Mouse (Mus musculus) stomach, embryonic 16.5 days (tissue): ENCODE data around the gene Pde1b. TPM values are rescaled to one million over a fixed set of nuclear protein-coding genes. Genes with fewer than 3 reads are reported as not detected.

ENCODE experiments used
- ATAC-seq: fragments of 200-750 bp; cut with Nextera tagmentation; 2 replicates; pipeline ENCODE4 v1.8.0; 2017; ENCODE audit warnings: moderate number of reproducible peaks, moderate TSS enrichment; ENCODE audit not compliant: insufficient read depth, low FRiP score
- H3K27ac ChIP-seq: fragments of 300-500 bp; sonication (generic); 2 replicates; pipeline ENCODE4 v1.5.1; 2014; ENCODE audit warnings: low read length
- H3K27me3 ChIP-seq: fragments of 300-500 bp; sonication (generic); 2 replicates; pipeline ENCODE4 v1.6.1; 2014; ENCODE audit warnings: low read length, control low read depth, mixed read lengths; ENCODE audit not compliant: control insufficient read depth, insufficient read depth
- H3K36me3 ChIP-seq: fragments of 300-500 bp; sonication (generic); 2 replicates; pipeline ENCODE4 v1.6.1; 2014; ENCODE audit warnings: low read length; ENCODE audit not compliant: control insufficient read depth, insufficient read depth
- H3K4me1 ChIP-seq: fragments of 300-500 bp; sonication (generic); 2 replicates; pipeline ENCODE4 v1.6.1; 2014; ENCODE audit warnings: low read length, control low read depth, mixed read lengths; ENCODE audit not compliant: control insufficient read depth, insufficient read depth
- H3K4me2 ChIP-seq: fragments of 300-500 bp; sonication (generic); 2 replicates; pipeline ENCODE4 v1.6.1; 2014; ENCODE audit warnings: low read depth, low read length, mixed read lengths
- H3K4me3 ChIP-seq: fragments of 300-500 bp; sonication (generic); replicated peaks from 2 replicates; pipeline ENCODE4 v1.5.1; 2014; ENCODE audit warnings: mild to moderate bottlenecking, low read length
- H3K9ac ChIP-seq: fragments of 300-500 bp; sonication (generic); 2 replicates; pipeline ENCODE4 v1.6.1; 2014; ENCODE audit warnings: low read length
- H3K9me3 ChIP-seq: fragments of 300-500 bp; sonication (generic); replicated peaks from 2 replicates; pipeline ENCODE4 v1.6.1; 2016; ENCODE audit warnings: low read length, control low read depth; ENCODE audit not compliant: control insufficient read depth
- WGBS: fragments of 180-500 bp; shearing (Covaris S2); extraction: QIAGEN DNeasy Blood & Tissue Kit; methylation state at CpG from one replicate; pipeline ENCODE4 v1.1.7; 2014; 5-methylcytosine and 5-hydroxymethylcytosine counted together
- polyA plus RNA-seq: library from polyadenylated mRNA; unstranded; fragments of >200 nt; fragmentation: Nextera tagmentation; extraction: Ambion mirVana; gene quantifications from 2 replicates; pipeline ENCODE4 v1.2.1, GENCODE M21; 2015

Gene Pde1b
- polyA plus RNA-seq, 1 experiment from 2014 or later, result 10.8 TPM

DNA sequence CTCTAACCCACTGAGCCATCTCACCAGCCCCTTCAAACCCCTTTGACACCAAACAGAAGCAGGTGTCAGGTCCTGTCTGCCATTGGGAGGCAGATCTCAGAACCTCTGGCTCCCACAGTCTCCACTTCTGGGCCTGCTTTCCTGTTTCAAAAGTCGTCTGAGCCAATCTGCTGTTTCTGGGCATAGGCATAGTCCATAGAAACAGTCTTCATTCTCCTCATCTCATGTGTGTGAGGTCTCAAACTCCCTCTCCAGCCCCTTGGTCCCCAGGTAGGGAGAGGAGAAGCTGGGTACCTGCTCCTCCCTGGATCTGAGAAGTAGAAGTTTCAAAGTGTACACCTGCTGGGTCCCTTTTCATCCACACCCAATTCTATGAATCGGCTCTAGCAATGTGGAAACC, 33.6 kb downstream of the Pde1b start:
- peak overlapping the region; percentile 84 for H3K4me2 ChIP-seq
- no peaks in the 10 kb centered on the region for H3K36me3 ChIP-seq
- H3K4me3 ChIP-seq, result no peak overlapping the region
- peak overlapping the region; percentile 70 for H3K9ac ChIP-seq
- WGBS, result 31% methylated on average over 2 of the region's 2 CpGs
- no peaks in the 10 kb centered on the region for H3K9me3 ChIP-seq
- H3K4me1 ChIP-seq, result peaks cover 10% of the 10 kb centered on the region; the same call in 1 of the 2 replicates
- H3K27ac ChIP-seq, result no peak overlapping the region
- no peak for ATAC-seq
- peaks cover 16% of the 10 kb centered on the region; the same call in 1 of the 2 replicates for H3K27me3 ChIP-seq

DNA sequence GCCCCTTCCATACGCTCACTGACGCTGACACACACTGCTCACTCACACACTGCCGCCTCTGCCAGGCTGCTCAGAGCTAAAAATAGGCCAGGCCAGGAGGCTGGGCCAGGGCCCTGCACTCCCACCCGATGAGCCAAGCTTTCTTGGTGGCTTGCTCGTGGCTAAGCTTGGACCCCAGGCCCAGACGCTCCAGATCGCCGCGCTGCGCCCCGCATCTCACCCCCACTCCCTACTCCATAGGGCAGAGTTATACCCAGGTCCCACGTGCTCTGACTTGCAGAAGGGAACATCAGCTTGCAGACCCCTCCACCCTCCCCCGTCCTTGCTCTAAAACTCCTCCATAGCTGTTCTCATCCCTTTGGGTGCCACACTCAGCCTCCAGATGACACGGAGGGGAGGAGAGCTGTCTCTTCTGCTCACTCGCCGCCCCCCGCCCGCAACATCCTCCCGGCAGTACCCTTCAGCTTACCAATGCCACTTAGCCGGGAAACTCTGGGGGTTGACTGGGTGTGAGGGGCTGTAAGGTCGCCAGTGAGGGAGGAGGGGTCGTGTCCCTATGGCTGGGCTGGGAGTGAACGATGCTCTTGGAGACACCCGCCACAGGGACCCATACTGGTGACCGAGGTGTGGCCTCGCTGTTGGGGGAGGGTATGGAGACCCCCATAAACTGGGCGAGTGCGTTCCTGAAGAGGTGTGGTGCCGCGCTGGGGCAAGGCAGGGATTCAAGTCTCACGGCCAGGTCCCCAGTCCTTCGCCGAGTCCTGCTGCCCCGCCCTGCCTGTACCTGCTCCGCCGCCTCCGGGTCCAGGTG, 34.4 kb downstream of the Pde1b start:
- ATAC-seq, result peak; percentile 30; the same call in 1 of the 2 replicates
- Histone ChIP-seq H3K9me3 (no peaks in the 10 kb centered on the region), H3K36me3 (no peaks in the 10 kb centered on the region), H3K4me3 (peak overlapping the region; percentile 62), H3K4me1 (peaks cover 10% of the 10 kb centered on the region; the same call in 1 of the 2 replicates), H3K9ac (peak overlapping the region; percentile 70), H3K27me3 (peaks cover 16% of the 10 kb centered on the region; the same call in 1 of the 2 replicates), H3K27ac (no peak overlapping the region), H3K4me2 (peak overlapping the region; percentile 84)
- whole genome bisulfite sequencing, result 4% methylated on average over 37 of the region's 37 CpGs

GRCm38 (mm10) chr15:103537822-103538213, 35.0 kb downstream of the Pde1b start, which contains the start of gene Ppp1r1a:
Gene Ppp1r1a (minus strand): TSS chr15:103538003.
- peak within 1 kb of the TSS; percentile 84 for H3K4me2 ChIP-seq
- H3K9me3 ChIP-seq, result no peaks in the 10 kb centered on the region

GRCm38 (mm10) chr15:103539259-103539658, 36.4 kb downstream of the Pde1b start:
- no peak for ATAC-seq
- Histone ChIP-seq H3K4me3 (no peak overlapping the region), H3K27me3 (peaks cover 16% of the 10 kb centered on the region; the same call in 1 of the 2 replicates), H3K4me1 (peaks cover 10% of the 10 kb centered on the region; the same call in 1 of the 2 replicates), H3K9me3 (no peaks in the 10 kb centered on the region), H3K27ac (no peak overlapping the region), H3K4me2 (no peak overlapping the region), H3K36me3 (no peaks in the 10 kb centered on the region), H3K9ac (no peak overlapping the region)
- WGBS, result 48% methylated on average over 2 of the region's 2 CpGs

More at GRCm38 (mm10) chr15:103537822-103538213, 35.0 kb downstream of the Pde1b start, which contains the start of gene Ppp1r1a:
- Histone ChIP-seq H3K9ac (peak within 1 kb of the TSS; percentile 70), H3K4me3 (peak within 1 kb of the TSS; percentile 62), H3K27ac (no peak within 1 kb of the TSS), H3K27me3 (peaks cover 16% of the 10 kb centered on the region; the same call in 1 of the 2 replicates), H3K36me3 (no peaks in the 10 kb centered on the region), H3K4me1 (peaks cover 10% of the 10 kb centered on the region; the same call in 1 of the 2 replicates)
- WGBS, result under 1% methylated on average over 36 of the region's 36 CpGs
- ATAC-seq, result peak; percentile 81; the same call in 1 of the 2 replicates

DNA sequence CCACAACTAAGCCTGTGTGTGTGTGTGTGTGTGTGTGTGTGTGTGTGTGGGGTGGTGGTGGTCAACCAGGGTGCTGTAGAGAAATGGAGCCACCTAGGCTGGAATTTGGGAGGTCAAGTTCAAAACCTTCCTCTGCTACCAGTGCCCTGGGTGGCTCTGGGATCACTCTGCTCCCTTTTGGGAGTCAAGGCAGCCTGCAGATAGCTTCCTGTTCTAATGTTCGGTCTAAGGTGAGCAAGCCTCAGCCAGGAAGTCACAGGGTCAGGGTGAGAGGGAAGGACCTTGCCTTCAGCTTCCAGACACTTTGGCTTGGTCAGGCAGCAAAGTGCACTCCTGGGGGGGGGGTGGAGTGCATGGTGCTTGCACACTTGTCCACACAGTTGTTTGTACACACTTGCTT, 37.8 kb downstream of the Pde1b start:
- H3K9me3 ChIP-seq, result no peaks in the 10 kb centered on the region
- no peak overlapping the region for H3K9ac ChIP-seq
- H3K36me3 ChIP-seq, result no peaks in the 10 kb centered on the region
- 54% methylated on average over 1 of the region's 1 CpGs for WGBS
- ATAC-seq, result no peak
- no peak overlapping the region for H3K4me2 ChIP-seq
- H3K27ac ChIP-seq, result no peak overlapping the region
- peaks cover 10% of the 10 kb centered on the region; the same call in 1 of the 2 replicates for H3K4me1 ChIP-seq
- no peak overlapping the region for H3K4me3 ChIP-seq
- peaks cover 16% of the 10 kb centered on the region; the same call in 1 of the 2 replicates for H3K27me3 ChIP-seq

DNA sequence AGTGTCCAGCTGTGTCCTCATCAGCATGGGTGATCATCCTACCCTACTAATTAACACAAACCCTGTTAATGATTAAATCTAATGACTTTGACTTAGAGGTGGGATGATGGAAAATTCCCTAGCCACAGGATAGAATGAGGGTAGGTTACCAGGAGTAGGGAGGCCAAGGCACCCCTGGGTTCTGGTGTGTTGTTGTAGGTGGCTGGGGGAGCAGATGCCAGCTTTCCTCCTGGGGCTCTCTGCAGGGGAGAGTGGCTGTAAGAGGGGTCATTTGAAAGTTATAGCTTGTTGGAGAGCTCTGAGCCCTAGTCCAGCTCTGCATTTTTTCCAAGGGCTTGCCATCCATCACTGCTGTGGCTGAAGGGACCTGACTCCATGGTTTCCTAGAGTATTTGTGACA, 39.7 kb downstream of the Pde1b start:
- Histone ChIP-seq H3K27ac (no peak overlapping the region), H3K36me3 (no peaks in the 10 kb centered on the region), H3K9ac (no peak overlapping the region), H3K27me3 (peaks cover 7% of the 10 kb centered on the region; the same call in 1 of the 2 replicates), H3K9me3 (no peaks in the 10 kb centered on the region), H3K4me3 (no peak overlapping the region), H3K4me2 (no peak overlapping the region), H3K4me1 (0 out of 2 replicates have a peak, but pooled peaks cover under 1% of the 10 kb centered on the region)
- ATAC-seq, result no peak

DNA sequence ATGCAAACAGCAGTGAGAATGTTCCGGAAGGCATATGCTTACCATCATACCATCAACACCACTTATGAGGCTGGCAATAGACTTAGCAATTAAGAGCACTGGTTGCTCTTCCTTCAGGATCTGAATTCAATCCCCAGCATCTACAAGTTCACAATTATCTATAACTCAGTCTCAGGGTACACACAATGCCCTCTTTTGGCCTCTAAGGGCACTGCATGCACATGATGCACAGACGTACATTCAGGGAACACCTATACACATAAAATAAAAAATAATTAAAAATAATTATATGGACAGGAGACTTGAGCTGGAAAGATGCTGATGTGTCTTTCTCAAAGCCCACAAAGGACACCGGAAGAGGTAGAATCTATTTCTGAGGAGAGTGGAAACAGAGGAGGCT, 45.1 kb downstream of the Pde1b start:
- Histone ChIP-seq H3K27me3 (no peaks in the 10 kb centered on the region), H3K4me3 (no peak overlapping the region), H3K36me3 (no peaks in the 10 kb centered on the region), H3K4me2 (no peak overlapping the region), H3K4me1 (no peaks in the 10 kb centered on the region), H3K27ac (no peak overlapping the region), H3K9ac (no peak overlapping the region), H3K9me3 (no peaks in the 10 kb centered on the region)
- no peak for ATAC-seq
- WGBS, result 80% methylated on average over 3 of the region's 3 CpGs

DNA sequence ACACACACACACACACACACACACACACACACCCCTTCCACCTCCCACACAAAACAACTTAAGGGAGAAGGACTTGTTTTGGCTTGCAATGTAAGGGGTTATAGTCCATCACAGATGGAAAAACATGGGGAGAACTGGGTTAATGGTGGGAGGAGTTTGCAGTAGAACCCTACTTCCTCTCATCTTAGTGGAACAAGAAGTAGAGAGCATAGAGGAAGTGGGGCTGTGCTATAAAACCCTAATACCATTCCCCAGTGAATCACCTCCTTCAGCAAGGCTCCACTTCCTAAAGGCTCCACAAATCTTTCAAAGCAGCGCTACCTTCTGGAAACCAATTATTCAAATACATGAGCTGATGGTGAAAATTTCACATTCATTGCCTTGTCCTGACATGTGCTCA, 46.6 kb downstream of the Pde1b start:
- no peak for ATAC-seq
- Histone ChIP-seq H3K4me2 (no peak overlapping the region), H3K9me3 (no peaks in the 10 kb centered on the region), H3K4me3 (no peak overlapping the region), H3K27me3 (no peaks in the 10 kb centered on the region), H3K4me1 (no peaks in the 10 kb centered on the region), H3K9ac (no peak overlapping the region), H3K27ac (no peak overlapping the region), H3K36me3 (no peaks in the 10 kb centered on the region)
- 68% methylated on average over 1 of the region's 1 CpGs for WGBS

DNA sequence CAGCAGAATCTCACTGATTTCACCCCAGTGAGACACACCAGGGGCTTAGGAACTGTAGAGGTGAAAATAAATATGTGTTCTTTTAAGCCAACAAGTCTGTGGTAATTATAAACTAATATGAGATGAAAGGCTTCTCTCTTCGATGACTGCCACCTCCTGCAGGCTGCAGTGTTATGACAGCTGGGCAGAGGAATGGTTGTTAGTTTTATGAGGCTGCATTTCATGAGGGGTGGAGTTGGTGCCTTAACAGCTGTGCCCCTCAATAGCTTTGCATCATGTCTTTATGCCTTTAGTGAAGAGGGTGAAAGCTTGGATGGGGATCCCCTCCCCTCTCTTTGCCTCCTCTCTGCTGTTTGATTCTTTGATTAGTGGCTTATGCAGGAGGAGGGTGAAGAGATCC, 48.2 kb downstream of the Pde1b start:
- Histone ChIP-seq H3K36me3 (no peaks in the 10 kb centered on the region), H3K9ac (no peak overlapping the region), H3K27ac (no peak overlapping the region), H3K4me2 (no peak overlapping the region), H3K4me1 (no peaks in the 10 kb centered on the region), H3K9me3 (no peaks in the 10 kb centered on the region), H3K27me3 (no peaks in the 10 kb centered on the region), H3K4me3 (no peak overlapping the region)
- 9% methylated on average over 1 of the region's 1 CpGs for WGBS
- no peak for ATAC-seq
